Mouse (Mus musculus): Measurements from ENCODE around the gene Dnm2.

DNA sequence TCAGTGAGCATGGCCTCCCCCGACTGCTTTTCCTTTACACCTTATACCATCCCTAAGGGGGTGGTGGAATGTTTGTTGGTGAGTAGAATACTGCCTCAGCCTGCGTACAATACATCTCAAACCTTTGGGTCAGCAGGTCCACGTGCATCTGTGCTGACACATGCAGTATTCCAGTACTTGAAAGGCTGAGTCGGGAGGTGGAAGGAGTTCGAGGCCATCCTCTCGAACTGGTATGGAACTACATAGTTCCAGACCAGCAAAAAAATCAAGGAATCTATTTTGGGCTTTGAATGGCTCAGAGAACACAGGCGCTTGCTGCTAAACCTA, 85.9 kb downstream of the Dnm2 start:
- TF ChIP-seq CTCF (IDR thresholded peaks at IDR 0.05; ENCODE audit: low read depth, low read length) (no peak), POLR2A (IDR thresholded peaks at IDR 0.05; ENCODE audit: borderline replicate concordance, low read depth, low read length) (no peak)
